Mouse (Mus musculus) heart, postnatal 0 days (tissue): ENCODE results near the gene Olfr325. TPM values are rescaled to one million over a fixed set of nuclear protein-coding genes. Genes with fewer than 3 reads are reported as not detected.

Source experiments
- ATAC-seq: fragments of 200-750 bp; cut with Nextera tagmentation; 2 replicates; pipeline ENCODE4 v1.8.0; 2017; ENCODE audit warnings: low read depth, moderate number of reproducible peaks, moderate library complexity; ENCODE audit not compliant: insufficient read depth
- DNase-seq: peaks from one replicate; pipeline ENCODE4 v3.0.0-alpha.2; 2016; ENCODE audit warnings: low spot score
- H3K27ac ChIP-seq: fragments of 300-500 bp; sonication (generic); 2 replicates; pipeline ENCODE4 v1.5.1; 2014; ENCODE audit warnings: low read depth, mild to moderate bottlenecking
- H3K27me3 ChIP-seq: fragments of 300-500 bp; sonication (generic); 2 replicates; pipeline ENCODE4 v1.6.1; 2014; ENCODE audit warnings: low read length, mixed read lengths; ENCODE audit not compliant: control insufficient read depth, insufficient read depth
- H3K36me3 ChIP-seq: fragments of 300-500 bp; sonication (generic); replicated peaks from 2 replicates; pipeline ENCODE4 v1.6.1; 2014; ENCODE audit warnings: low read length, mixed read lengths; ENCODE audit not compliant: control insufficient read depth, insufficient read depth
- H3K4me1 ChIP-seq: fragments of 300-500 bp; sonication (generic); 2 replicates; pipeline ENCODE4 v1.6.1; 2014; ENCODE audit warnings: antibody characterized with exemption; ENCODE audit not compliant: control insufficient read depth, insufficient read depth
- H3K4me2 ChIP-seq: fragments of 300-500 bp; sonication (generic); 2 replicates; pipeline ENCODE4 v1.6.1; 2014; ENCODE audit warnings: low read depth, mild to moderate bottlenecking, low read length, moderate library complexity
- H3K4me3 ChIP-seq: fragments of 300-500 bp; sonication (generic); 2 replicates; pipeline ENCODE4 v1.5.1; 2014; ENCODE audit warnings: low read depth, low read length
- H3K9ac ChIP-seq: fragments of 300-500 bp; sonication (generic); replicated peaks from 2 replicates; pipeline ENCODE4 v1.6.1; 2014; ENCODE audit warnings: low read depth, low read length, mixed read lengths
- H3K9me3 ChIP-seq: fragments of 300-500 bp; sonication (generic); replicated peaks from 2 replicates; pipeline ENCODE4 v1.6.1; 2016; ENCODE audit warnings: low read length; ENCODE audit not compliant: control insufficient read depth
- CTCF ChIP-seq: IDR thresholded peaks from 2 replicates; pipeline ENCODE4 v1.5.1; 2016; ENCODE audit warnings: antibody characterized with exemption, control low read depth, low read depth
- EP300 ChIP-seq: IDR thresholded peaks from 2 replicates; pipeline ENCODE4 v1.6.1; 2016; ENCODE audit warnings: antibody characterized with exemption, low read depth
- WGBS: fragments of 180-500 bp; shearing (Covaris S2); extraction: QIAGEN DNeasy Blood & Tissue Kit; methylation state at CpG from one replicate; pipeline ENCODE4 v1.1.7; 2014; 5-methylcytosine and 5-hydroxymethylcytosine counted together
- polyA plus RNA-seq: library from polyadenylated mRNA; unstranded; fragments of >200 nt; fragmentation: Nextera tagmentation; extraction: Ambion mirVana; gene quantifications from 2 replicates; pipeline ENCODE4 v1.2.1, GENCODE M21; 2015
- total RNA-seq: library from RNA; depleted of rRNA; stranded (reverse); fragments of >200 nt; gene quantifications from 2 replicates; pipeline ENCODE4 v1.2.3, GENCODE M21; 2014; ENCODE audit warnings: low replicate concordance

Gene Olfr325
- total and polyA plus RNA-seq, 2 experiments from 2014 or later: not detected

- H3K36me3 ChIP-seq: no peaks in the 10 kb centered on the region
- no peak for TF ChIP-seq EP300
- TF ChIP-seq CTCF: no peak
These were observed 25.4 kb downstream of the Olfr325 start for GRCm38 (mm10) chr11:58602800-58603560.

GRCm38 (mm10) chr11:58604688-58605087 lies 27.2 kb downstream of the Olfr325 start:
- no peaks in the 10 kb centered on the region for H3K36me3 ChIP-seq
- H3K4me3 ChIP-seq: no peak overlapping the region
- H3K9ac ChIP-seq: no peak overlapping the region
- ATAC-seq: no peak
- H3K27ac ChIP-seq: no peak overlapping the region
- no peak overlapping the region for H3K4me2 ChIP-seq
- 60% methylated on average over 2 of the region's 2 CpGs for WGBS
- no peak for TF ChIP-seq CTCF
- TF ChIP-seq EP300: no peak
- no peak for DNase-seq
- H3K9me3 ChIP-seq: no peaks in the 10 kb centered on the region
- no peaks in the 10 kb centered on the region for H3K27me3 ChIP-seq
- no peaks in the 10 kb centered on the region for H3K4me1 ChIP-seq

More at GRCm38 (mm10) chr11:58602800-58603560, 25.4 kb downstream of the Olfr325 start:
- WGBS: 71% methylated on average over 6 of the region's 6 CpGs
- ATAC-seq (no peak), DNase-seq (no peak)
- Histone ChIP-seq H3K4me3 (no peak overlapping the region), H3K27me3 (no peaks in the 10 kb centered on the region), H3K4me2 (no peak overlapping the region), H3K9ac (no peak overlapping the region), H3K27ac (no peak overlapping the region), H3K4me1 (no peaks in the 10 kb centered on the region), H3K9me3 (no peaks in the 10 kb centered on the region)

GRCm38 (mm10) chr11:58605228-58605627 lies 27.7 kb downstream of the Olfr325 start:
- H3K27ac ChIP-seq: no peak overlapping the region
- H3K9ac ChIP-seq: no peak overlapping the region
- H3K36me3 ChIP-seq: no peaks in the 10 kb centered on the region
- no peaks in the 10 kb centered on the region for H3K9me3 ChIP-seq
- H3K4me2 ChIP-seq: no peak overlapping the region
- ATAC-seq (no peak), DNase-seq (no peak)
- no peak overlapping the region for H3K4me3 ChIP-seq
- no peaks in the 10 kb centered on the region for H3K4me1 ChIP-seq
- H3K27me3 ChIP-seq: no peaks in the 10 kb centered on the region
- TF ChIP-seq CTCF (no peak), EP300 (no peak)
- 41% methylated on average over 3 of the region's 3 CpGs for WGBS

DNA sequence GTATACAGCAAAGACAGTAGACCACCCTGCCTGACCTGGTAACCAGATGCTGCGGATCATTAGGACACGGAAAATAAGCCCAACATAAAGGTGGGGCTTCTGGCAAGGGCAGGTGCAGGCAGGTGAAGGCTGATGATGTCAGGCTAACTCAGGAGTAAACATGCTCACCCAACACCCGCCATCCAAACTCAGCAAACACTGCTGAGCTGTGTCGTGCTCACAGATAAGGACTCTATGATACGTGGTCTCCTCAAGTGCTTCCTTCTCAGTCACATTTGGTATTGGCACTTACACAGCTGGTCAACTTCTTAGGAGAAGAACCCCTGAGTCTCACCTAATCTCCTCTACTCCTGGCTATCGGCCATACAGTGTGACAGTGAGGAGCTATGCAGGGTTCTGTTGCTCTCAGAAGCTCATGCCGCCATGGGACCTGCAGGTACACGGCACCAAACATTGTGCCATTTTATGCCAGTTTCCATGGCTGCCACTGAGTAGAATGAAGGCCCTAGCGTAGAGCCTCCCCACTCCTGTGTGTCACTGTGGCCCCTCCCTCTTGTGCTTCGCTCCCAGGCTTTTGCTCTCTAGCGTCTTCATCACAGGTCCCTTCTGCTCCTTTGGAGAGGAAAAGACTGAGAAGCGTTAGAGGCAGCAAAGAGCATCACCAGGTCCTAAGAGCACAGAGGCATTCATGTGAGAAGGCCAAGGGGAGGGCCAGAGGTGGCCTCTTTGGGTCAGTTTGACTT lies 28.8 kb downstream of the Olfr325 start:
- Histone ChIP-seq H3K4me1 (no peaks in the 10 kb centered on the region), H3K9me3 (no peaks in the 10 kb centered on the region), H3K9ac (no peak overlapping the region), H3K27ac (no peak overlapping the region), H3K36me3 (no peaks in the 10 kb centered on the region), H3K4me2 (no peak overlapping the region), H3K27me3 (no peaks in the 10 kb centered on the region), H3K4me3 (no peak overlapping the region)
- WGBS: 72% methylated on average over 12 of the region's 12 CpGs
- no peak for TF ChIP-seq EP300
- TF ChIP-seq CTCF: no peak
- no peak for ATAC-seq
- no peak for DNase-seq

- WGBS: 75% methylated on average over 6 of the region's 6 CpGs
- H3K27me3 ChIP-seq: no peaks in the 10 kb centered on the region
- H3K36me3 ChIP-seq: no peaks in the 10 kb centered on the region
- no peak overlapping the region for H3K4me3 ChIP-seq
- DNase-seq: no peak
- TF ChIP-seq EP300 (no peak), CTCF (no peak)
- no peak overlapping the region for H3K4me2 ChIP-seq
- ATAC-seq: no peak
- H3K9me3 ChIP-seq: no peaks in the 10 kb centered on the region
- H3K27ac ChIP-seq: no peak overlapping the region
- no peaks in the 10 kb centered on the region for H3K4me1 ChIP-seq
- no peak overlapping the region for H3K9ac ChIP-seq
These were observed 29.5 kb downstream of the Olfr325 start for GRCm38 (mm10) chr11:58607030-58607429.
